In genomic region chr7:27357595-27357978, GRCm38 (mm10) we compare ENCODE assay signal across 8 mouse cellular contexts. TPM values are rescaled to one million over a fixed set of nuclear protein-coding genes. Genes with fewer than 3 reads are reported as not detected.
A peak's percentile ranks its signal among the peaks of the same experiment; 100 is the strongest.
DNase-seq lines count a peak whose midpoint lies in the region; ATAC-seq and TF ChIP-seq lines count a peak whose summit lies in the region.

No protein-coding gene starts in this region.

- peaks cover 10% of the 10 kb centered on the region for H3K36me3 ChIP-seq in forebrain, embryonic 12.5 days (replicated peaks)
- peaks cover 6% of the 10 kb centered on the region; the same call in 1 of the 2 replicates for H3K36me3 ChIP-seq in forebrain, postnatal 0 days (ENCODE audit: insufficient read depth)
- peaks cover 9% of the 10 kb centered on the region for H3K36me3 ChIP-seq in midbrain, embryonic 10.5 days
- 0 out of 2 replicates have a peak, but pooled peaks cover 2% of the 10 kb centered on the region for H3K36me3 ChIP-seq in midbrain, embryonic 16.5 days (ENCODE audit: control insufficient read depth, insufficient read depth, low read length)

- H3K9me3 ChIP-seq in forebrain, embryonic 12.5 days: no peaks in the 10 kb centered on the region
- H3K9me3 ChIP-seq in forebrain, postnatal 0 days (ENCODE audit: low read length): no peaks in the 10 kb centered on the region
- no peaks in the 10 kb centered on the region for H3K9me3 ChIP-seq in midbrain, embryonic 10.5 days (replicated peaks)
- H3K9me3 ChIP-seq in midbrain, embryonic 16.5 days (replicated peaks; ENCODE audit: control insufficient read depth, low read length, poor library complexity, severe bottlenecking): no peaks in the 10 kb centered on the region

- peaks cover 46% of the 10 kb centered on the region for H3K27me3 ChIP-seq in forebrain, embryonic 12.5 days
- peaks cover 8% of the 10 kb centered on the region for H3K27me3 ChIP-seq in forebrain, postnatal 0 days (ENCODE audit: insufficient read depth, low read length)
- H3K27me3 ChIP-seq in midbrain, embryonic 10.5 days (ENCODE audit: low read depth, poor library complexity, severe bottlenecking): peaks cover 55% of the 10 kb centered on the region
- peaks cover 14% of the 10 kb centered on the region for H3K27me3 ChIP-seq in midbrain, embryonic 16.5 days (ENCODE audit: control insufficient read depth, insufficient read depth, low read depth, low read length)

- ATAC-seq in forebrain, embryonic 12.5 days (ENCODE audit: low FRiP score): no peak
- ATAC-seq in forebrain, postnatal 0 days: no peak
- ATAC-seq in midbrain, embryonic 16.5 days: no peak
- peak; percentile 37 to 51 for ATAC-seq in hematopoietic stem cell, adult 5-6 weeks (replicated peaks in 1 of 2; ENCODE audit: insufficient read depth in 1 of 2, low FRiP score in 2 of 2, low TSS enrichment in 1 of 2, low read depth in 1 of 2, poor library complexity in 2 of 2, severe bottlenecking in 2 of 2)

- peaks cover 33% of the 10 kb centered on the region for H3K4me1 ChIP-seq in forebrain, embryonic 12.5 days
- 0 out of 2 replicates have a peak, but pooled peaks cover 7% of the 10 kb centered on the region for H3K4me1 ChIP-seq in forebrain, postnatal 0 days (ENCODE audit: insufficient read depth)
- peaks cover 44% of the 10 kb centered on the region for H3K4me1 ChIP-seq in midbrain, embryonic 10.5 days
- peaks cover 17% of the 10 kb centered on the region for H3K4me1 ChIP-seq in midbrain, embryonic 16.5 days (ENCODE audit: control insufficient read depth, insufficient read depth, low read length)

- WGBS in forebrain, embryonic 12.5 days: 30% methylated on average over 3 of the region's 3 CpGs
- 19% methylated on average over 3 of the region's 3 CpGs for WGBS in forebrain, postnatal 0 days
- 23% methylated on average over 3 of the region's 3 CpGs for WGBS in midbrain, embryonic 10.5 days
- WGBS in midbrain, embryonic 16.5 days: 20% methylated on average over 3 of the region's 3 CpGs

- intact Hi-C loops in gastrocnemius, postnatal 14 days (cut with DNase I; ENCODE audit: low total_unique reads): no loop called here

- no peak overlapping the region for H3K27ac ChIP-seq in forebrain, embryonic 12.5 days
- no peak overlapping the region for H3K27ac ChIP-seq in forebrain, postnatal 0 days (ENCODE audit: low read depth, low read length)
- H3K27ac ChIP-seq in midbrain, embryonic 10.5 days (replicated peaks): no peak overlapping the region
- no peak overlapping the region for H3K27ac ChIP-seq in midbrain, embryonic 16.5 days (ENCODE audit: low read length)

- no peak for DNase-seq in forebrain, postnatal 0 days
- no peak for DNase-seq in midbrain, embryonic 10.5 days (ENCODE audit: low spot score)
- DNase-seq in naive thymus-derived CD4-positive, alpha-beta T cell, adult 2 months (ENCODE audit: low read depth): peak; percentile 56
- DNase-seq in gastrocnemius, postnatal 14 days: no peak
- DNase-seq in frontal cortex, postnatal 10 days (ENCODE audit: low spot score in 2 of 2): no peak

- no peak overlapping the region; the same call in 1 of the 2 replicates for H3K4me3 ChIP-seq in forebrain, embryonic 12.5 days (replicated peaks)
- H3K4me3 ChIP-seq in forebrain, postnatal 0 days (ENCODE audit: low read depth, low read length): no peak overlapping the region
- H3K4me3 ChIP-seq in midbrain, embryonic 10.5 days: peak overlapping the region; percentile 83; the same call in 1 of the 2 replicates
- no peak overlapping the region for H3K4me3 ChIP-seq in midbrain, embryonic 16.5 days (ENCODE audit: low read depth, low read length)

- peak overlapping the region; percentile 65; the same call in 1 of the 2 replicates for H3K4me2 ChIP-seq in forebrain, embryonic 12.5 days
- H3K4me2 ChIP-seq in forebrain, postnatal 0 days (ENCODE audit: low read depth): no peak overlapping the region
- no peak overlapping the region for H3K4me2 ChIP-seq in midbrain, embryonic 16.5 days (ENCODE audit: low read length)

- H3K9ac ChIP-seq in forebrain, embryonic 12.5 days: no peak overlapping the region
- H3K9ac ChIP-seq in forebrain, postnatal 0 days: no peak overlapping the region
- H3K9ac ChIP-seq in midbrain, embryonic 16.5 days (ENCODE audit: low read depth, low read length): no peak overlapping the region

- no peak for TF ChIP-seq CTCF in forebrain, postnatal 0 days (IDR thresholded peaks at IDR 0.05; ENCODE audit: low read depth)

RNA-seq across cellular contexts. Expression of gene Gm20479, which starts 0.4 kb away (rescaled TPM):
- polyA plus RNA-seq in forebrain, embryonic 12.5 days (2016; fragmentation: Nextera tagmentation; extraction: Ambion mirVana): 1.5 TPM in 1 of 2 replicates, not detected in the other
- total RNA-seq in forebrain, postnatal 0 days (2014; rRNA removed): not detected in 2 replicates
- polyA plus RNA-seq in forebrain, postnatal 0 days (2015; fragmentation: Nextera tagmentation; extraction: Ambion mirVana): not detected in 2 replicates
- polyA plus RNA-seq in midbrain, embryonic 10.5 days (2016; fragmentation: Nextera tagmentation; extraction: Ambion mirVana): 0.48 and 0.82 TPM in 2 replicates
- not detected in 2 replicates for polyA plus RNA-seq in midbrain, embryonic 16.5 days (2015; fragmentation: Nextera tagmentation; extraction: Ambion mirVana)
- not detected in 2 replicates for total RNA-seq in hematopoietic stem cell, adult 5-6 weeks (2017)
- under 1 TPM in 1 of 2 experiments, not detected in 1; 0.90 TPM for total RNA-seq in gastrocnemius, postnatal 14 days (2021)

RNA-seq across cellular contexts. Expression of gene Shkbp1, which starts 1.8 kb away (rescaled TPM):
- polyA plus RNA-seq in forebrain, embryonic 12.5 days (2016; fragmentation: Nextera tagmentation; extraction: Ambion mirVana): 77.1 and 81.2 TPM in 2 replicates
- total RNA-seq in forebrain, postnatal 0 days (2014; rRNA removed): 30.2 and 35.6 TPM in 2 replicates
- 31.8 and 33.1 TPM in 2 replicates for polyA plus RNA-seq in forebrain, postnatal 0 days (2015; fragmentation: Nextera tagmentation; extraction: Ambion mirVana)
- polyA plus RNA-seq in midbrain, embryonic 10.5 days (2016; fragmentation: Nextera tagmentation; extraction: Ambion mirVana): 71.7 and 77.2 TPM in 2 replicates
- 47.4 and 55.1 TPM in 2 replicates for polyA plus RNA-seq in midbrain, embryonic 16.5 days (2015; fragmentation: Nextera tagmentation; extraction: Ambion mirVana)
- total RNA-seq in hematopoietic stem cell, adult 5-6 weeks (2017): 15.8 and 22.4 TPM in 2 replicates
- total RNA-seq in gastrocnemius, postnatal 14 days (2021): 1 to 10 TPM; 3.5 to 5.3 TPM

RNA-seq across cellular contexts. Expression of gene Ltbp4, which starts 20.1 kb away (rescaled TPM):
- 12.4 and 16.5 TPM in 2 replicates for polyA plus RNA-seq in forebrain, embryonic 12.5 days (2016; fragmentation: Nextera tagmentation; extraction: Ambion mirVana)
- 13.4 and 26.7 TPM in 2 replicates for total RNA-seq in forebrain, postnatal 0 days (2014; rRNA removed)
- polyA plus RNA-seq in forebrain, postnatal 0 days (2015; fragmentation: Nextera tagmentation; extraction: Ambion mirVana): 8.3 and 11.7 TPM in 2 replicates
- polyA plus RNA-seq in midbrain, embryonic 10.5 days (2016; fragmentation: Nextera tagmentation; extraction: Ambion mirVana): 7.0 and 9.0 TPM in 2 replicates
- 14.1 and 14.3 TPM in 2 replicates for polyA plus RNA-seq in midbrain, embryonic 16.5 days (2015; fragmentation: Nextera tagmentation; extraction: Ambion mirVana)
- 1.9 TPM in 1 of 2 replicates, not detected in the other for total RNA-seq in hematopoietic stem cell, adult 5-6 weeks (2017)
- 100 to 1,000 TPM; 122 to 151 TPM for total RNA-seq in gastrocnemius, postnatal 14 days (2021)

Comparison
In these comparisons a context has a peak if more than half of its experiments do, and no peak if none do; other contexts are left out.
1. ATAC-seq: peak in hematopoietic stem cell, adult 5-6 weeks (2 of 2); none in forebrain, embryonic 12.5 days (single experiment), forebrain, postnatal 0 days (single experiment) and midbrain, embryonic 16.5 days (single experiment).